Mouse (Mus musculus) lung, postnatal 14 days (tissue): ENCODE results near the gene Pard3b.

Experiments
- DNase-seq: peaks from one replicate; pipeline ENCODE4 v3.0.0; 2021

Pard3b gene

GRCm38 (mm10) chr1:61756771-61757170 is 118.1 kb downstream of the Pard3b start:
- no peak for DNase-seq

- DNase-seq, result peak; percentile 82
Measured at GRCm38 (mm10) chr1:61771213-61771612, 132.6 kb downstream of the Pard3b start.

GRCm38 (mm10) chr1:61778731-61779130 is 140.1 kb downstream of the Pard3b start:
- DNase-seq, result no peak

GRCm38 (mm10) chr1:61779906-61780305 is 141.3 kb downstream of the Pard3b start:
- peak; percentile 77 for DNase-seq

- no peak for DNase-seq
Measured at GRCm38 (mm10) chr1:61796296-61796695, 157.7 kb downstream of the Pard3b start.

- DNase-seq, result no peak
Measured at GRCm38 (mm10) chr1:61820213-61820612, 181.6 kb downstream of the Pard3b start.

- DNase-seq, result no peak
Measured at GRCm38 (mm10) chr1:61825560-61826191, 187.1 kb downstream of the Pard3b start.

- DNase-seq, result no peak
Measured at GRCm38 (mm10) chr1:61837006-61837544, 198.5 kb downstream of the Pard3b start.

GRCm38 (mm10) chr1:61846606-61847005 is 208.0 kb downstream of the Pard3b start:
- no peak for DNase-seq

GRCm38 (mm10) chr1:61849029-61849714 is 210.5 kb downstream of the Pard3b start:
- DNase-seq, result no peak

- DNase-seq, result no peak
Measured at GRCm38 (mm10) chr1:61850471-61850870, 211.8 kb downstream of the Pard3b start.

GRCm38 (mm10) chr1:61851176-61851575 is 212.6 kb downstream of the Pard3b start:
- DNase-seq, result no peak

- DNase-seq, result no peak
Measured at GRCm38 (mm10) chr1:61867286-61868082, 228.9 kb downstream of the Pard3b start.

GRCm38 (mm10) chr1:61874875-61875274 is 236.3 kb downstream of the Pard3b start:
- no peak for DNase-seq

- no peak for DNase-seq
Measured at GRCm38 (mm10) chr1:61879706-61880470, 241.3 kb downstream of the Pard3b start.

- DNase-seq, result peak; percentile 10
Measured at GRCm38 (mm10) chr1:61896048-61896447, 257.4 kb downstream of the Pard3b start.

GRCm38 (mm10) chr1:61903271-61904007 is 264.8 kb downstream of the Pard3b start:
- DNase-seq, result no peak

GRCm38 (mm10) chr1:61904036-61904435 is 265.4 kb downstream of the Pard3b start:
- DNase-seq, result peak; percentile 10

- no peak for DNase-seq
Measured at GRCm38 (mm10) chr1:61912931-61913330, 274.3 kb downstream of the Pard3b start.

GRCm38 (mm10) chr1:61924958-61925357 is 286.3 kb downstream of the Pard3b start:
- DNase-seq, result peak; percentile 7

- no peak for DNase-seq
Measured at GRCm38 (mm10) chr1:61925541-61925940, 286.9 kb downstream of the Pard3b start.
